Mouse (Mus musculus) adrenal gland, postnatal 14 days (tissue): Measurements from ENCODE around the gene Cnot6. TPM values are rescaled to one million over a fixed set of nuclear protein-coding genes. Genes with fewer than 3 reads are reported as not detected.

Source experiments
- DNase-seq: peaks from one replicate; pipeline ENCODE4 v3.0.0; 2021; ENCODE audit warnings: mixed read lengths
- total RNA-seq: library from RNA; stranded (reverse); gene quantifications from 2 replicates; pipeline ENCODE4 v1.2.3, GENCODE M21; 2021

Gene Cnot6
- total RNA-seq, 1 experiment from 2014 or later: 54.5 TPM

DNA sequence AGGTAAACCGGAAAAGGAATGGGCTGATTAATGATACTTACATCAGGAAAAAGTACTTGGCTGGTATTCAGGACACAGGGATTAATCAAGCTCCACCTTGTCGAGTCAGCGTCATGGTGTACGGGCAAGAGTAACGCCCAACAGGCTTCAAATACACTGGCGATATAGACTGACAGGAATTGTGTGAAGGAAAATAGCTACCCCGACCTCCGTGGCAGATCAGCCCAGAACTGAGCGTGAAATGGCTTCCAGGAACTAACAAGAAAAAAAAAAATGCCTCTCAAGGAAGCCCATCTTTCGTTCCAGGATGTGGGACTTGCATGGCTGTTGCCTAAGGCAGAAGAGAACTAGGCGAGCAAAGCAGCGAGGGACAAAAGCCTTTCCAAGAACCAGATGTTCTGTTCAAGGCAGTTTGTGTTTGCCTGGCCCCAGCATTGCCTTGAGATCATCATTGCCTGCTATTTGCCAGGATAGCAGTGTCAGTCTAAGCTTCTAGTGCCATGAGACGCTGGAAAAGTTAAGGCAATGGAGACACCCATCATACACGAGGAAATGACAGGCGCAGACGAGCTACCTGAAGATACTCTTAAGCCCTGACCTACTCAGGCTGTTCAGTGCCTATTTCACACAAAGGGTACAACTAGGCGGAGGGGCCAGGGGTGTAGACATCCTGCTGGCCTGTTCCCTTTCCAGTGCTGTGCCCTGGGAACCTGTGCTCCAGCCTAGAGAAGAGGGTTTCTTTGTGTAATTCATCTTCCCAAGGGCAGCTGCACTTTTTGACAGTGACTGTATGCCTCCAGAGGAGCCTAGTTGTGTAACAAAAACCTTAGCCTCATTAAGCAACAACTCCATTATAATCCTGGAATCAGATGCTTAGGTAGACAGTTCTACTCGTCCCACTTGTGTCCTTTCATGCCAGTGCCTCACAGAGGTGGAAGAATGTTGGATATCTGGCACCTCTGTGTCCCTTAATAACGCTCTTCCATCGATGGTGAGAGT, 1.1 kb upstream of the Cnot6 start:
- peak; percentile 35 for DNase-seq

DNA sequence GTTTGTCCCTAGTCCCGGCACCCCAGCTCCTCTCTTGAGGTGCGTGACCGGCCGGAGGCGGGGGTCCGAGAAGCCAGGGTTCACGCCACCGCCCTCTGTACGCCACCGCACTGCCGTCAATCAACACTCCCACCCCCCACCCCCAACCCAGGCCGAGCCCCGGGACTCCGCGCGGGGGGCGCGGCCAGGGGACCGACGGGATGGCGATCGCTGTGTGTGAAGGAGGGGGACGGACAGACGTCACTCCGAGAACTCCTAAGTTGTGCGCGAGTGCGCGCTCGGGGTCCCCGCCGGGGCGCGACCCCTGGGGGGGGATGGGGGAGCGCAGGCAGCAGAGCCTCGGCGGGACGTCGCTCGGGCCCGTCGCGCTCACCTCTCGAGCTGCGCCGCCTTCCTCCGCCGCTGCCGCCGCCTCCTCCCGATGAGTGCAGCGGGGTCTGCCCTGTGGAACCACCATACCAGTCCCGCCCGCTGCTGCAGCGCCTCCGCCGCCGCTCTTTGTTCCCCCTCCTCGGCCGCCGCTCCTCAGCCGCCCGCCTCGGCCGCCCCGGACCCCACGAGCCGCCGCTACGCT, 455 bp downstream of the Cnot6 start:
- peak; percentile 58 for DNase-seq

DNA sequence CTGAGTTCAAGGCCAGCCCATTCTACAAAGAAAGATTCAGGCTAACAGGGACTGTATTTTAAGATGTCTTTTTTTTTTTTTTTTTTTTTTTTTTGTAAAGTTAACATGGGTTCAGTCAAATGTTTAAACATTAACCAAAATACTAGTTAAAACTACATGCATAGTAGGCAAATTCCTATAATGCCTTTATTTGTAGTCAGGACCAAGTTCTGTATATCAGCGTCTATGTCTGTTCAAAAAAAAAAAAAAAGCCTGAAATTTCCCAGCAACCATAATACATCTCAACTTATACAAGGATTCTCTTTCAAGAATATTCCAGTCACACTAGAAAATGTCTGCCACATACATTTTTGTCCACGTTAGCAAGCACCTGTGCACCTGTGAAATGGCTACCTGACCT, 1.9 kb downstream of the Cnot6 start:
- DNase-seq: no peak

DNA sequence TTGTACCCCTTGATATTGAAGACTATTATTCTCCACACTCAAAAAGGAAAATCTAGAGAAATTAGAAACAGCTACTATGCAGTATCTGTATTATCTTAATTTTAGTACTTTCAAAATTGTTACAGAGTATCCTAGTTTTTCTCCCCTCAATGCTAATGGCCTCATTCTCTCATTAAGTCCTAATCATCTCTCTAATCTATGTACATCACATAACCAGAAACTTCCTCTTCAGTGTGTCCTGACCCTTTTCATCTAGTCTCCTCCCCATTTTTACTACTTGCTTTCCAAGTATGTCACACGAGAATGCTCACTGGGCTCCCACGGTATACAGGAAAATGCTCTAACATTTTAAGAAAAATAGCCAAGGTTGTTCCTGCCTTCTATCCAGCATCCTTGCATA, 4.7 kb downstream of the Cnot6 start:
- DNase-seq: no peak

DNA sequence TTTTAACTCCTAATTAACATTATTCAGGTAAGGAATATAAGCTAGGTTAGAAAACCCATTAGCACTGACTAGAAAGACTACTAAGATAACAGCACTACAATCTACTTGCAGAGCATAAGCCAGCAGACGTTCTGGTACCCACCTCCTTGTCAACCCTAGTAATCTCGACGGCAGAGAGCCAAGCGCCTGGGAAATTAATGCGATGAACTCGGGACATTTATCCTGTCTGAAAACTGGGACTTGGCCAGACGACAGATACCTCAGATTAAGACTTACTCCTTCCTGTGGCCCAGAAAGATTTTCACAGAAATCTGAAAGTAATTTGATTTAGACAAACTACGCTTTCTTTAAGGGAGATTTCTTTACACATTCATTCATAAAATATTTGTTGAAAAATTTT, 7.7 kb downstream of the Cnot6 start:
- DNase-seq: peak; percentile 39

DNA sequence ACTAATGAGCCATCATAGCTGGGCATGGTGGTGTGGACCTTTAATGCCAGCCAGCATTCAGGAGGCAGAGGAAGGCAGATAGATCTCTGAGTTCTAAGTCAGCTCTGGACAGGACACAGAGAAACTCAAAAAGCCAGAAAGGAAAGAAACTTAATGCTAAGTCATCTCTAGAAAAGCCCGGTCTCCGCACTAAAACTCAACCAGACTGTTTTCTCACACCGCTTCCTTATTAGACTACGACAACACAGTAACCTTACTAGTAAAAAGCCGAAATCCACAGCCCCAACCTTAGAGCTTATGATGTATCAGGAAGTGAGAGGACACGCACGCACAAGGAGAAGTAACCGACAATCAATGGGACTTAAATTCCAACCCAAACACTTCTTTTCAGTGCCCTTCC, 10.5 kb downstream of the Cnot6 start:
- DNase-seq: no peak

DNA sequence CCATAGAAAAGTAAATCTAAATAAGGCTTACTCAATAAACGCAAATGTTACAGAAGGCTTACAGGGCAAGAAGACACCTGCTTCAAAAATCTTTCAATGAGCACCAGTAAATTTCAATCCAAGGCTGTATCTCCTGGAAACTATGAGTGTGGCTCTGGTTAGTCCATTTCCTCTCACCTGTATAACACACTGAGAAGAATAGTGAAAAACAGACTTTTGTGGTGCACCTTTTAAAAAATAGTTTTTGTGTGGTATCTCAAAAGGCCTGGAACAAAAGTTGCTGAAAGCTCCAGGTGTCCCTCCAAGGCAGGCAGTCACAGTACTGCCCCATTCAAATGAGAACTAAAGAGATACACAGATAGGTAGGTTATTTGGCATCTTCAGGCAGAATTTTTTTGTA, 13.4 kb downstream of the Cnot6 start:
- no peak for DNase-seq

DNA sequence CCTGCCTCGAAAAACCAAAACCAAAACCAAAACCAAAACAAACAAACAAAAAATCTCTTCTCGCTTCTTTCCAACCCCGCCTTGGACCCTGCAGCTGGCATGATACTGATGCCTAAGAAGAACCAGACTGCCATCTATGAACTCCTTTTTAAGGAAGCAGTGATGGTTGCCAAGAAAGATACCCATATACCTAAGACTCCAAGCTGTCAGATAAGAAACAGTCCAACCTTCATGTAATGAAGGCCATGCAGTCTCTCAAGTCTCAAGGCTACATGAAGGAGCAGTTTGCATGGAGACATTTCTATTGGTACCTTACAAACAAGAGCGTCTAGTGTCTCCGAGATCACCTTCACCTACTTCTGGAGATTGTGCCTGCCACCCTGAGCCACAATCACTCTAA, 14.7 kb downstream of the Cnot6 start:
- DNase-seq: no peak

DNA sequence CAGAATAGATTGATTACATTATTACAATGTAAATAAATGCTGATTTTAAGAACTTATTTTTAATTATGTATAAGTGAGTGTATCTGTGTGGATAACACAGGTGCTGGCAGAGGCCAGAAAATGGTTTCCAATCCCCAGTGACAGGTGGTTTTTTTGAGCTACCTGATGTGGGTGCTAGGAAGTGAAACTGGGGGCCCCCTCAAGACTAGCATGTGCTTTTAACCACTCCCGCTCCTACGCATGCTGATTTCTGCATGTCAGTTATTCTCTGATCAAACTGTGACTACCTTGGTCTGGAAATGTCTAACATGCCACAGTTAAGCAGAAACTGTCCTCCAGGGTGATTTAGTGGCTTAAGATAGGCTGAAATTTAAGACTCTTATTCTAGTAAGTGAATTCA, 16.1 kb downstream of the Cnot6 start:
- DNase-seq: peak; percentile 3

DNA sequence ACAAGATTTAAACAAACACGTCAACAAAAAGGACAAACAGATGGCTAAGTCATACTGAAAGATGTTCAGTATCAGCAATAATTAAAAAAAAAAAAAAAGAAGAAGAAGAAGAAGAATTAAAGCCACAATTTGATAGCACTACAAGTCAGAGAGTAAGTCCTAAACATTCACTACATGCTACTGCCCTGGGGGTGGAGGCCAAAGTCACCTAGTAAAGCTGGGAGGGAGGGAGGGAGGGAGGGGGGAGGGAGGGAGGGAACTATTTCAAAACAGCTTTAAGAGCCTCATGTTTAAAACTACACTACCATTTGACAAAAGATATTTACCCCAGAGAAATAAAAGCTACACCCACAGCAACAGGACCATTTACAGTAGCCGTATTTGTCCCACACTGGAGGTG, 16.8 kb downstream of the Cnot6 start:
- DNase-seq: no peak

DNA sequence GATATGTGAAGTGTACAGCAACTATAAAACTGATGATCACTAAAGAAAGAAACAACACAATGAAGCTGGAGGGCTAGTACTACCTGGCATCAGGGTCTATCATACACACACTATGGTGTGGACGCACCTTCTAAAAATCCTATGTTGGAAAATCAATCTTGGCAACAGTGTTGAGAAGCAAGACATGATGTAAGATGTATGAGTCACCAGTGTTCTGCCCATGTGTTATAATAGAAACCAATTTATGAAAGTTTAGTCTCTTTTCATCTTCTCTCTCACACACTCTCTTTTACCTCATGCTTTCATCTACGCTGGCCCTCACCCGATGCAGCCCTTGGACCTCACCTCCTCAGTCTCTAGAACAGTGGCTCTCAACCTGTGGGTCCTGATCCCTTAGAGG, 17.5 kb downstream of the Cnot6 start:
- DNase-seq: no peak

DNA sequence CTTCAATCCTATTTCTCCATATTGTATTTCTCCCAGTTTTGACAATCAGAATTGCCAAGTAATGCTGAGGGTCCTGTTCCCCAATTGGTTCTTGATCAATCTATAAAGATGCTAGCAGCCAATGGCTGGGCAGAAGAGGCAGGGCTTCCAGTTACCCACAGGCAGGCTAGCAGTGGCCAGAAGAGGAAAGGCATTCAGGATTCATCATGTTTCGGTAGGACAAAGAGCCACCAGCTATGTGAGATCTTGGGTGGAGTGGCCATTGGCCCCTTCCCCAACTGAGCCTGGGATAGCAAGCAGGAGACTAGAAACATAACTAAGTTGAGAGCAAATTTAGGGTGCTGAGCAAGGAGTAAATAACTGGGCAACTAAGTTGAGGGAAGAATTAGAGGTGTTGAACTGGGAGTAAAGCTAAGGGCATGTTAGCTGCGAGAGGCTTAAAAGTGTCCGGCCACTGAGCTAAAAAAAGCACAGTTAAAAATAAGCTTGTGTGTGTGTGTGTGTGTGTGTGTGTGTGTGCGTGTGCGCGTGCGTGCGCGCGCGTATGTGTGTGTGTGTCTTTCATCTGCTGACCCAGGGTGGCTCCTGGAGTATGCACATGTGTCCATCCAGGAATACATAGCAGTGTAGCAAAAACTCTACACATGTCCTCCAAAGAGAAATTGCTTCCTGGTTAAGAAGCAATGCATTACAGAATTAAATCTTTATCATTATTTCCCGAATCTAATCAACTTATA, 28.1 kb downstream of the Cnot6 start:
- no peak for DNase-seq

DNA sequence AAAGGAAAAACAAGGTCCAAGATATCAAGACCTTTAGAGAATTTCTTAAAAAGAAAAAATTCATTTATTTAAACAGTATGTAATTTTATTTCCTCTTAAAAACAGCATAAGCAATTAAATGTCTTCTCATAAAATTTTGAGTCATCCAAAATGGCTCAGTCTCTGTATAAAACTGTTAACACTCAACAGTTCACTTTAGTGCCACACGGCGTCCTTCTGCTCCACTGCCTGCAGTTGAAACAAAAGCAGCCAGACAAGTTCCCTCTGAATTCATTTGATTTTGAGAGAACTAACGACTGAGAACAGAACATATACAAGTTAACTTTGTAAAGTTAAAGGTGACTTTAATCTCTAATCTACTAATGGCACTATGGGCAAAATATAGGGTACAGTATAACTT, 39.1 kb downstream of the Cnot6 start:
- DNase-seq: no peak

DNA sequence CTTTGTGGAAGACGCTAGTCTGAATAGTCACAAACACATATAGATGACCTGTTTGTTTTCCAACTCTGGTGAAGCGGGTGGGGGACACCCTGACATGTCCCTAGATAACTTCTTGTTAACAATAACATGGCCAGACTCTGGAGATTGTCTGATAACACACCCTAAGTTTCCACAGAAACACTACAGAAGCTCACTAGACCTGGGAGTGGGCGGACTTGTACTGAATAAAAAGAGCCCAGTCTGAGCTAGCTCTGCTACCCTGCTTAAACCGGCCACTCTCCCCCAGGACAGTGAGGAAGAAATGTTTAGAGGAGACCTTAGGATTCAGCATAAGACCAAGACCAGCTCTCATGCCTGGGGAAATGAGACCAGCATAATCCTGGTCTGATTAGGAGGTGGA, 47.1 kb downstream of the Cnot6 start:
- no peak for DNase-seq

DNA sequence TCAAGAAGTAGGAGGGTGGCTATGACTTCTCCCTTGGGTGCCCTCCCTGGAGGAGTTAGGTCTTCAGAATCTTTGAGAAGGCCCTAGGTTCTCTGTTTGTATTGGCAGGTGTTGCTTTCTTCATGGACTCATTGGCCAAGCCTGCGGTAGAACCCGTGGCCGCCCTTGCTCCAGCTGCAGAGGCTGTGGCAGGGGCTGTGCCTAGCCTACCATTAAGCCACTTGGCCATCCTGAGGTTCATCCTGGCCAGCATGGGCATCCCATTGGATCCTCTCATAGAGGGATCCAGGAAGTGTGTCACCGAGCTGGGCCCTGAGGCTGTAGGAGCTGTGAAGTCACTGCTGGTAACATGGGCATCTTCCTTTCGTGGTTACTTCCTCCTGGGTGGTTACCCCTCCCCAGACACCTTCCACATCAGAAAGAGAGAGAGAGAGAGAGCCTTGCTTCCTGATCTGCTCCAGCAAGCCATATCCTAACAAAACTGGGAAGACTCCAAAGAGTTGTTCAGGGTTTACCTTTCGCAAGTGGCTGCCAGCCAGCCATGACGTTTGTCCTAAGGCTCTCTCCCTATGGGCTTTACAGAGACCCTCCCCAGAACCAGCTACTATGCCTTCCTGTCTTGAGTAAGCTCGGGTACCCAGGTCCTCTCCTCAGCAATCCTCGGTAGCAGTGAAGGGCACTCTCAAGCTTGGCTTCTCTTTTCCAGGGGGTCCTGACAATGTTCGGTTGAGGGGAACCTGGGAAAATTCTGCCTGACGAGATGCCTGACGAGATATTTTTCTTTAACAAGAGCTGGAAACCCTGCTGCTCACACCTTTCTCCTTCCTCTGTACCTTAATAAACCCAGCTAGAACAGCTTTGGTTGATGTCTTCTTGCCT, 48.0 kb downstream of the Cnot6 start:
- DNase-seq: no peak

DNA sequence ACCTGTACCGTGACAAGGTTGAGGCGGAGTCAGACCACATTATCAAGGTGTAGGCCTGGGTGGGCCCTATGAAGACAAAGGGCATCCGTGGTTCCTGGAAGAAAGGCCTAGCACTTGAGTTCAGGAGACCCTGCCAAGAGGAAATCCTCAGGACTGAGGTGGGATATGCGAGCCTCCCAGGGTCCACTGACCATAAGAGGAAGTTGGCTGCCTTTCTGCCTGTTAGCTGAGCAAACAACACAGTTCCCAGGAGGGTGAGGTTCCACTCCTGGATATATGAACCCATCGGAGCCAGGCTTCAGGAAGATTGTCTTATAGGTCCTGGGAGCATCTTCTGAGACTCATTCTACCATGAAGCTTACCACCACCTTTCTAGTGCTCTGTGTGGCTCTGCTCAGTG, 49.2 kb downstream of the Cnot6 start, which contains the start of gene Scgb3a1:
Gene Scgb3a1 (plus strand): TSS at position 301 of the 400 bp plus-strand sequence.
- no peak for DNase-seq

DNA sequence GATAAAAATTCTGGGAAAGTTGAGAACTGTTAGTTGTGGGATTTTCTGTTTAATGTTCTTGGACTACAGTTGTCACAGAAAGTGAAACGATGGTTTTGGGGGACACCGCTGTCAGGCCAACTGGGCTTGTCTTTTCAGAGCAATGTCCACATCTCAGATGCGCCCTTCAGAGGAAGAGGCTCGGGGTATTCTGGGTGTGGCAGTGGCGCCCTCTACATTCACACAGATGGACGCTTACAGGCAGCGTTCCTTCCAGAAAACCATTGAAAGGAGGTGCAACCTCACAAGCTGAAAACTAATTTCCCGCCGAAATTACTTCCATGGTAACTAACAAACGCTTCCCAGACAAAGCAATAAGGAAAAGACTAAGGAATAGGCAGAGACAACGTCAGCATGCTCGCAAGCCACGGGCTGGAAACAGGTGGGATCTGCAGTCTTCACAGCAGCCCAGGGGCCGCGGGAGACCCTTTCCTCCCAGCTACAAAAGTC, 50.2 kb downstream of the Cnot6 start:
- no peak for DNase-seq

DNA sequence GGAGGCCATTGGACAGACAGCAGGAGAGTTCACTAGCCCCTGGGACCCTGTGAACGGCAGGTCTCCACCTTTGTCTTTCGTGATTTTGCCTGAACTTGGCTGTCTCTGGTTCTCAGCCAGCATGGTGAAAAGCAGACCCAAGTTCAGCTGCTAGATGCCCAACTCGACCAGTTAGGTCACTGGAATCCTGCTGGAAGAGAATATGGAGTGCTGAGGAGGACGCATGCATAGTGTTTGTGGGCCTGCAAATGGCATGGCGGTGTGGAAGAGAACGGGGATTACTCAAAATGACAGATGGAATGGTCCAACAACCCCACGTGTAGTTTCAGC, 53.1 kb downstream of the Cnot6 start:
- DNase-seq: no peak

DNA sequence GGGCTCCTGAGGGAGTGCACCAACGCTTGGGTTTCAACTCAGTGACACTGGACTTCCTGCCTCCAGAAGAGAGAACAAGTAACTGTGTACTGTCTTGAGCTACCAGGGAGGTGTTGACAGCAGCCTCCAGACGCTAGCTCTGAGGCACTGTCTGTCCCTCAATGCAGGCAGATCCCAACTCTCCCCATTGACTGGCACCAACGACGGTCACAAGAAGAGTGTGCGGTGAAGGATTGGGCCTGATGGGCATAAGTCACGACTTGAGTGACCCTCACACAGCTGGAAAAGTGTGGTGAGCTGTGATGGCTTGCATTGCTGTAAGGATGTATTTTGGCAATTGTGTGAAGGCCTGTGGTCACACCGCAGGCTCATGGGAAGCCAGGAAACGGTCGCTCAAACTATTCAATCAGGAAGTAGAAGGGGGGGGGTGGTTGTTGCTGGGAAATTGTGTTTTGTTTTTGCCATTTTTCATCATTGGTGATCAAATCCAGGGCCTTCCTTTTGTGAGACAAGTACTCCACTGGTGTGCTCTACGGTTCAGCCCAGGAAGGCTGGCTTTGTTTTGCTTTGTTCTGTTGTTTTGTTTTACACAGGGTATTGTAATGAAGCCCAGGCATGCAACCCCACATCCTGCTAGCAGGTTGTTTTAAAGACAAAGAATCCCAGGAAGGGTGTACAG, 53.6 kb downstream of the Cnot6 start:
- DNase-seq: no peak

DNA sequence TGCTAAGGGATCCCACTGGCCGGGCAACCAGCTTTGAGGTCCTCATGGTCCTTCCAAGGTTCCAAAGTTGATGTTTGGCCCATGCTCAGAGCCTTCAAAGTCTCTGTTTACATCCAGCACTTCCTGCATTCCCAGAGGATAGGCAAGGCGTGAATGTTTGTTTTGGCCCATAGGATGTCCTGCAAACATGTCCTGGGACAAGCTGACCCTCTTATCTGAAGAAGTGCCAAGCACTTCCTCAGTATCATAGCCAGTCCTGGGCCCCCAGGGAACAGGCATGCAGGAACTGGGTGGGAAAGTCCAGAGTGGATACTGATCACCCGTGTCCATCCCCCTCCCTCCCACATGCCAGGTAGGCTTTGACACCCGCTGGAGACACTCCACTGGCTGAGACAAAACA, 54.5 kb downstream of the Cnot6 start:
- DNase-seq: peak; percentile 17

DNA sequence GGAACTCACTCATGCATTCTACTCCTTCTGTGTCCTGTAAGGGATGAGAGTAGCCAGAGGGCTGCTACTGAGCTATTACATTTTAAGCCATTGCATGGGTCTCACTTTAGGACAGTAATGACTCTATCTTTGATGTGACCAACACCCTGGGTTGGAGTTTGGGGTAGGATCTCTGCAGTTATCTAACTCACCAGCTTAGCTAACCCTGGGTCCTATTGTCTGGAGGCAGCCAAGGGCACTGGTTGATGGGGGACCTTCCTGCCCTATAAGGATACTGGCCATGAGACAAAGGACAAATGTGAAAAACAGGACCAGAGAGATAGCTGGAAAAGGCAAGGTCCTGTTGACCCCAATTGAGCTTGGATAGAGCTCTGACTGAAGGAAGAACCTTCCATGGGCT, 57.0 kb downstream of the Cnot6 start:
- DNase-seq: no peak
